Mouse (Mus musculus): ENCODE results near the gene Ttc7b.

GRCm38 (mm10) chr12:100431830-100432229, 88.8 kb downstream of the Ttc7b start:
- TF ChIP-seq POLR2A (IDR thresholded peaks at IDR 0.05; ENCODE audit: control insufficient read depth, low read depth, low read length) (no peak), CTCF (IDR thresholded peaks at IDR 0.05; ENCODE audit: control insufficient read depth, insufficient read depth, insufficient replicate concordance, low read depth, low read length) (no peak)
